Mouse (Mus musculus) MEL (cell line): ENCODE results near the gene Gm38655. TPM values are rescaled to one million over a fixed set of nuclear protein-coding genes. Genes with fewer than 3 reads are reported as not detected.

Source experiments
- DNase-seq: peaks from one replicate; pipeline ENCODE4 v3.0.0; 2011; ENCODE audit warnings: low read depth, low spot score
- H3K27ac ChIP-seq: 2 replicates; pipeline ENCODE4 v1.5.1; 2012; ENCODE audit warnings: low read depth, mild to moderate bottlenecking, control low read depth, low read length, moderate library complexity; ENCODE audit not compliant: control insufficient read depth
- H3K27me3 ChIP-seq, 2 experiments: fragments of 150-350 bp in 1 of 2; sonication (generic) in 1 of 2; 2 replicates each; pipeline ENCODE4 v1.6.1; 2012; ENCODE audit warnings: low read length in 2 of 2, mild to moderate bottlenecking in 2 of 2, improper control_type of control experiment in 1 of 2, moderate library complexity in 1 of 2; ENCODE audit not compliant: insufficient read depth in 2 of 2, control insufficient read depth in 1 of 2
- H3K36me3 ChIP-seq, 2 experiments: 2 replicates each; pipeline ENCODE4 v1.6.1; 2012 to 2014; ENCODE audit warnings: low read length in 2 of 2, improper control_type of control experiment in 1 of 2, inconsistent platforms in 1 of 2, mild to moderate bottlenecking in 1 of 2; ENCODE audit not compliant: insufficient read depth in 2 of 2, control insufficient read depth in 1 of 2
- H3K4me1 ChIP-seq, 2 experiments: fragments of 150-350 bp in 1 of 2; sonication (generic) in 1 of 2; 2 replicates each; pipeline ENCODE4 v1.6.1; 2012; ENCODE audit warnings: low read length in 2 of 2, improper control_type of control experiment in 1 of 2, mild to moderate bottlenecking in 1 of 2; ENCODE audit not compliant: insufficient read depth in 2 of 2, control insufficient read depth in 1 of 2
- H3K4me3 ChIP-seq, 2 experiments: fragments of 150-350 bp in 1 of 2; sonication (generic) in 1 of 2; 2 replicates each; pipeline ENCODE4 v1.5.1; 2012; ENCODE audit warnings: low read depth in 2 of 2, low read length in 2 of 2, mild to moderate bottlenecking in 2 of 2, moderate library complexity in 2 of 2, control low read depth in 1 of 2, improper control_type of control experiment in 1 of 2; ENCODE audit not compliant: control insufficient read depth in 1 of 2, insufficient read depth in 1 of 2
- H3K79me2 ChIP-seq: 2 replicates; pipeline ENCODE4 v1.6.1; 2012; ENCODE audit warnings: mild to moderate bottlenecking, low read length, moderate library complexity; ENCODE audit not compliant: control insufficient read depth, poor library complexity, insufficient read depth
- H3K9ac ChIP-seq: 2 replicates; pipeline ENCODE4 v1.6.1; 2012; ENCODE audit warnings: low read depth, mild to moderate bottlenecking, control low read depth, low read length, moderate library complexity; ENCODE audit not compliant: control insufficient read depth, poor library complexity, severe bottlenecking
- H3K9me3 ChIP-seq: fragments of 150-350 bp; sonication (generic); replicated peaks from 2 replicates; pipeline ENCODE4 v1.6.1; 2012; ENCODE audit warnings: mild to moderate bottlenecking, low read length, improper control_type of control experiment, moderate library complexity; ENCODE audit not compliant: insufficient read depth
- CHD2 ChIP-seq: IDR thresholded peaks from 2 replicates; pipeline ENCODE4 v1.6.1; 2011; ENCODE audit warnings: low read length, improper control_type of control experiment
- CTCF ChIP-seq, 3 experiments: IDR thresholded peaks in 2 of 3; conservative IDR thresholded peaks in 1 of 3; 2 replicates each; pipeline ENCODE4 v1.5.1; 2011 to 2012; ENCODE audit warnings: low read length in 3 of 3, low read depth in 2 of 3, mild to moderate bottlenecking in 2 of 3, improper control_type of control experiment in 1 of 3, inconsistent platforms in 1 of 3, mixed read lengths in 1 of 3, moderate library complexity in 1 of 3; ENCODE audit not compliant: control insufficient read depth in 1 of 3, insufficient read depth in 1 of 3, poor library complexity in 1 of 3, severe bottlenecking in 1 of 3
- E2F4 ChIP-seq: IDR thresholded peaks from 2 replicates; pipeline ENCODE4 v1.6.1; 2011; ENCODE audit warnings: low read depth, low read length, improper control_type of control experiment, borderline replicate concordance
- ELF1 ChIP-seq: IDR thresholded peaks from 2 replicates; pipeline ENCODE4 v1.6.1; 2014; ENCODE audit warnings: low read depth, mild to moderate bottlenecking, inconsistent platforms, low read length, improper control_type of control experiment, moderate library complexity
- ETS1 ChIP-seq: IDR thresholded peaks from 2 replicates; pipeline ENCODE4 v1.6.1; 2012; ENCODE audit warnings: low read depth, mild to moderate bottlenecking, inconsistent platforms, low read length, improper control_type of control experiment, moderate library complexity
- GABPA ChIP-seq: IDR thresholded peaks from 2 replicates; pipeline ENCODE4 v1.6.1; 2012; ENCODE audit warnings: low read depth, mild to moderate bottlenecking, inconsistent platforms, low read length, improper control_type of control experiment, moderate library complexity
- GATA1 ChIP-seq: IDR thresholded peaks from 2 replicates; pipeline ENCODE4 v1.6.1; 2011; ENCODE audit warnings: low read depth, low read length, improper control_type of control experiment
- KAT2A ChIP-seq: conservative IDR thresholded peaks from 2 replicates; pipeline ENCODE4 v1.6.1; 2012; ENCODE audit warnings: low read depth, low read length, improper control_type of control experiment, inconsistent platforms
- MEF2A ChIP-seq: IDR thresholded peaks from 2 replicates; pipeline ENCODE4 v1.6.1; 2014; ENCODE audit warnings: low read depth, mild to moderate bottlenecking, inconsistent platforms, low read length, improper control_type of control experiment; ENCODE audit not compliant: poor library complexity, insufficient replicate concordance, severe bottlenecking; ENCODE audit errors: extremely low read depth
- MXI1 ChIP-seq: IDR thresholded peaks from 2 replicates; pipeline ENCODE4 v1.6.1; 2011; ENCODE audit warnings: mild to moderate bottlenecking, low read depth, low read length, improper control_type of control experiment
- MYB ChIP-seq: IDR thresholded peaks from 2 replicates; pipeline ENCODE4 v1.6.1; 2011; ENCODE audit warnings: mild to moderate bottlenecking, low read depth, low read length, improper control_type of control experiment
- MYC ChIP-seq: IDR thresholded peaks from 2 replicates; pipeline ENCODE4 v1.6.1; 2011; ENCODE audit warnings: low read depth, mild to moderate bottlenecking, low read length, improper control_type of control experiment, moderate library complexity
- POLR2AphosphoS2 ChIP-seq: IDR thresholded peaks from 2 replicates; pipeline ENCODE4 v1.6.1; 2011; ENCODE audit warnings: low read length, improper control_type of control experiment
- POLR2AphosphoS5 ChIP-seq: IDR thresholded peaks from 2 replicates; pipeline ENCODE4 v1.6.1; 2012; ENCODE audit warnings: low read depth, borderline replicate concordance, mild to moderate bottlenecking, inconsistent platforms, low read length, moderate library complexity, mixed read lengths
- RAD21 ChIP-seq: IDR thresholded peaks from 2 replicates; pipeline ENCODE4 v1.6.1; 2011; ENCODE audit warnings: mild to moderate bottlenecking, low read depth, low read length, improper control_type of control experiment
- SMC3 ChIP-seq: IDR thresholded peaks from 2 replicates; pipeline ENCODE4 v1.6.1; 2011; ENCODE audit warnings: low read depth, low read length, improper control_type of control experiment
- TBP ChIP-seq: IDR thresholded peaks from 2 replicates; pipeline ENCODE4 v1.8.0; 2011; ENCODE audit warnings: low read depth, low read length, improper control_type of control experiment
- TCF12 ChIP-seq: IDR thresholded peaks from 2 replicates; pipeline ENCODE4 v1.6.1; 2014; ENCODE audit warnings: low read depth, mild to moderate bottlenecking, inconsistent platforms, low read length, improper control_type of control experiment, moderate library complexity
- USF2 ChIP-seq, 2 experiments: IDR thresholded peaks; 2 replicates each; pipeline ENCODE4 v1.6.1; 2011 to 2012; ENCODE audit warnings: improper control_type of control experiment in 2 of 2, low read length in 2 of 2, borderline replicate concordance in 1 of 2, inconsistent platforms in 1 of 2, low read depth in 1 of 2, mild to moderate bottlenecking in 1 of 2; ENCODE audit not compliant: insufficient read depth in 1 of 2
- ZC3H11A ChIP-seq: IDR thresholded peaks from 2 replicates; pipeline ENCODE4 v1.6.1; 2012; ENCODE audit warnings: low read depth, mild to moderate bottlenecking, inconsistent platforms, low read length, improper control_type of control experiment
- ZKSCAN1 ChIP-seq: IDR thresholded peaks from 2 replicates; pipeline ENCODE4 v1.6.1; 2012; ENCODE audit warnings: low read depth, mild to moderate bottlenecking, inconsistent platforms, low read length, improper control_type of control experiment, moderate library complexity
- ZNF384 ChIP-seq: IDR thresholded peaks from 2 replicates; pipeline ENCODE4 v1.6.1; 2012; ENCODE audit warnings: low read depth, mild to moderate bottlenecking, inconsistent platforms, low read length, improper control_type of control experiment
- polyA plus RNA-seq, 2 experiments: library from polyadenylated mRNA; stranded (reverse) in 1 of 2; unstranded in 1 of 2; fragments of >175 nt in 1 of 2; fragments of >200 nt in 1 of 2; gene quantifications; 2 replicates each; pipeline versions ENCODE4 v1.2.1 to v1.2.4; 2012; ENCODE audit warnings: low replicate concordance in 2 of 2, low read depth in 1 of 2; ENCODE audit not compliant: insufficient read length in 2 of 2, insufficient read depth in 1 of 2, missing spikeins in 1 of 2
- total RNA-seq: library from RNA; depleted of rRNA; stranded (reverse); fragments of 300-350 nt; gene quantifications from 2 replicates; pipeline ENCODE4 v1.2.3, GENCODE M21; 2012

Gm38655 gene
- total and polyA plus RNA-seq, 3 experiments, result not detected

GRCm38 (mm10) chr17:25220746-25221145 is 45.5 kb upstream of the Gm38655 start:
- H3K27ac ChIP-seq, result no peak overlapping the region
- H3K4me1 ChIP-seq, result peaks cover 7 to 34% of the 10 kb centered on the region in 2 experiments
- no peak for DNase-seq
- H3K36me3 ChIP-seq, result peaks cover 1 to 21% of the 10 kb centered on the region in 2 experiments; a peak in 2 of 4 replicates
- H3K79me2 ChIP-seq, result peaks cover 24% of the 10 kb centered on the region
- no peaks in the 10 kb centered on the region for H3K9me3 ChIP-seq
- H3K27me3 ChIP-seq, result no peaks in the 10 kb centered on the region
- TF ChIP-seq ETS1 (no peak), ZKSCAN1 (no peak), POLR2AphosphoS2 (no peak), ZC3H11A (no peak), GABPA (no peak), MXI1 (no peak), ZNF384 (no peak), MEF2A (no peak), TCF12 (no peak), CTCF (IDR thresholded peaks at IDR 0.05 in 2 of 3, conservative IDR thresholded peaks at IDR 0.05 in 1 of 3; ENCODE audit: control insufficient read depth in 1 of 3, insufficient read depth in 1 of 3, low read depth in 2 of 3, low read length in 3 of 3, poor library complexity in 1 of 3, severe bottlenecking in 1 of 3) (no peak), KAT2A (no peak), SMC3 (no peak), MYB (no peak), POLR2AphosphoS5 (no peak), GATA1 (no peak), TBP (no peak), E2F4 (no peak), CHD2 (no peak), MYC (no peak), USF2 (IDR thresholded peaks at IDR 0.05; ENCODE audit: borderline replicate concordance in 1 of 2, insufficient read depth in 1 of 2, low read depth in 1 of 2, low read length in 2 of 2) (no peak)
- no peak overlapping the region for H3K4me3 ChIP-seq
- H3K9ac ChIP-seq, result no peak overlapping the region

GRCm38 (mm10) chr17:25219492-25220295 is 44.4 kb upstream of the Gm38655 start:
- Histone ChIP-seq H3K4me1 (peaks cover 5 to 24% of the 10 kb centered on the region in 2 experiments; a peak in 3 of 4 replicates), H3K9me3 (no peaks in the 10 kb centered on the region), H3K27me3 (no peaks in the 10 kb centered on the region), H3K27ac (no peak overlapping the region), H3K4me3 (no peak overlapping the region), H3K79me2 (peaks cover 17% of the 10 kb centered on the region), H3K9ac (no peak overlapping the region), H3K36me3 (peaks cover 1 to 12% of the 10 kb centered on the region in 2 experiments; a peak in 2 of 4 replicates)
- TF ChIP-seq E2F4 (no peak), KAT2A (no peak), RAD21 (no peak), ELF1 (no peak), POLR2AphosphoS5 (no peak)
- DNase-seq, result no peak
